Mouse (Mus musculus) kidney, adult 18-20 months (tissue): ENCODE measurements around the gene Auts2.
A peak's percentile ranks its signal among the peaks of the same experiment; 100 is the strongest.

ENCODE experiments used
- DNase-seq: peaks from one replicate; pipeline ENCODE4 v3.0.0; 2021

Gene Auts2

GRCm38 (mm10) chr5:132380261-132380660 lies 162.9 kb downstream of the Auts2 start:
- DNase-seq = no peak

DNA sequence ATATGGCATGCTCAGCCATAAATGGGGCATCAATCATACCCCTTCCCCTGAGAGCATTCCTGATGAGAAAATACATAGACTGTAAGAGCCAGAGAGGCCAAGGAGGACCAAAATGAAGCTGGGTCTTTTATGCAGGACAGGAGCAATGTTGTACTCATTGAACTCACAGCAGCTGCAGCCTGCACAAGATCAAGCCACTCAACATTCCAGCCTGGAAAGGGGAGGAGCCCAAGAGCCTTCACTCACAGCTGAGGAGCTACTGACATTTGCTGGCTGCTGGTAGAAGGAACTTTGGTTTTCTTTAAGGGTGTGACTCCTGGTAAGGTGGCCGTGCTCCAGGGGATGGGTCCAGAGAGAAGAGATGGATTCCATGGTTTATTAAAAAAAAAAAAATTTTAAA lies 164.2 kb downstream of the Auts2 start:
- no peak for DNase-seq

DNA sequence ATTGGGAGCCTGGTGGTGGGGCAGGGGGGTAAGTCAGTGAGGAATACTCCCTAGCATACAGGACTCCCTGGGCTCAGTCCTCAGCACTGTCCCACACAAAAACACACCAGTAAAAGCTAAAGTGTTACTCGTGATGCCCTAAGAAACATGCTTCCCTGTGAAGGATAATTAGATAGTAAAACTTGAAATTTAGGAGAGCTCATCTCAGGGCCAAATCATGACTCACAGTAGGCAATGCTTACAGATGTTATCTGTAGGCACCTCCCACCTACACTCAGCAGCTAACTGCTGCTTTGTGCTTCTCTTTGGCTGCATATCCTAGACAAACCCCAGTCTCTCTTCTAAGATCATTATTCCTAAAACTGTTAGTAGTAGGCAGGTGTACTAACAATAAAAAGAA lies 168.0 kb downstream of the Auts2 start:
- DNase-seq = no peak

- no peak for DNase-seq
These were observed 169.6 kb downstream of the Auts2 start for GRCm38 (mm10) chr5:132373471-132374075.

DNA sequence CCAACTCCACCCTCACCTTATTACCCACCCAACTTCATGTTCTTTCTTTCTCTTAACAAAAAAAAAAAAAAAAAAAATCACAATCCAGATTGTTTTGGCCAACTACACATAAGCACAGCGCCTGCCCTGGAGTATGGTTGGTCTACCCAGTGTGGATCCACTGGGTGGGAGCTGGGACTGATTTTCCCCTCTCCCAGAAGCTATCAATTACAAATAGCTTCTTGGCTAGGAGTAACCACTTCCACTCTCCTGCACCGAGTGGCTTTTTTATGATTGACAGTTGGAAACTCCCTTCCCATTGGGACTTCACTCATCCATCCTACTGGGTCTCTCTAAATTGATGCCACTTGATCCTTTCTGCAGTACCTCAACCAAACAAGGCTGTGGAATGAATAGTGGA lies 170.5 kb downstream of the Auts2 start:
- no peak for DNase-seq

DNA sequence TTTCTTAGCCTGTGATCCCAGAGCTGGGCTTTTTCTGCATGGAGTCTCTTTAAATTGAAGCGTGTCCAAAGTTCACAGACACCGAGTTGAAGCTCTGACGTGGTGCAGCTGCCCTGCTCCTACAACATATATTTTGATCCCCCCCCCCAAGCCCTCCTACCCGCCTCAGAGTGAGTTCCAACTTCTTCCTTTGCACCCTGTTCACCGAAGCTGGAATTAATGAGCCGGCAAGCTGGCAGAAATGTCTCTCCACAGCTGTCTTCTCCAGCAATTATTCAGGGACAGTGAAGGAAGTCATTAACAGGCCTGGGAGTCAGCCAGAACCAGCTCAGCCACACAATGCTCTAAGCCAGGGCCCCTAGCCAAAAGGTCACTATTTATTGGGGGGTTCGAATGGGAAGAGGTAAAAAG lies 174.5 kb downstream of the Auts2 start:
- DNase-seq = peak; percentile 26

DNA sequence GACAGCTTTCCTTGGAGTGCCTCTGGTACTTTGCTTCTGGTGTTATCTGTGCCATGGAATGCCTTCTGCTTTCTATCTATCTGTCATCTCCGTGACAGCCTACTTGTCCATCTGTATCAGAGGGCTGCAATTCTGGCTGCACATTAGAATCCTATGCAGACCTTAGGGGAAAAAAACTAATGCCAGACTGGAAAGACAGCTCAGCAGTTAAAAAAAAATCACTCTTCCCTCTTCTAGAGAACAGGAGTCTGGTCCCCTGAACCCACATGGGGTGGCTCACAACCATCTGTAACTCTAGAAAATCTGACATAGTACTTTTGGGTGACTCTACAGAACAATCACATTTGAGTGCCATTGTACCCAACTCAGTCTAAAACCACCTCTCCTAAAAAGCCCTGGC lies 181.9 kb downstream of the Auts2 start:
- no peak for DNase-seq

GRCm38 (mm10) chr5:132357726-132358125 lies 185.4 kb downstream of the Auts2 start:
- DNase-seq = no peak

DNA sequence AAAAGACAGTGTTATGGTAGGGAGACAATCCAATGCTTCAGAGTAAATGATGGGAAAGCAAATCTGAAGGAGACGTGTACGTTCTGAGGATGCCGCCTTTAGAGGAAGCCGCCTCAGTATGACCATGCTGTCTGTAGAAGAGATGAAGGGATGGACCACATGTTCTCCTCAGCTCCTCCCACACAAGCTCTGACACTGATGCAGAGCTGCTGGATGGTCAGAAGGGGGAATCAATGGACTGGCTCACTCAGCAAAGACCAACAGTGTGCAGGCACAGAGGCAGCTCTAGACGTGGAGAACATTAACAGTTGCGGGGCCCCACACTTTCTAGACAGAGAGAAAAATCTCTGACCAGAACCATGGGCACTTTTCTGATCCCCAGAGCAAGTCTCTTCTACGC lies 187.2 kb downstream of the Auts2 start:
- no peak for DNase-seq

- DNase-seq = no peak
These were observed 190.7 kb downstream of the Auts2 start for GRCm38 (mm10) chr5:132352437-132352836.

DNA sequence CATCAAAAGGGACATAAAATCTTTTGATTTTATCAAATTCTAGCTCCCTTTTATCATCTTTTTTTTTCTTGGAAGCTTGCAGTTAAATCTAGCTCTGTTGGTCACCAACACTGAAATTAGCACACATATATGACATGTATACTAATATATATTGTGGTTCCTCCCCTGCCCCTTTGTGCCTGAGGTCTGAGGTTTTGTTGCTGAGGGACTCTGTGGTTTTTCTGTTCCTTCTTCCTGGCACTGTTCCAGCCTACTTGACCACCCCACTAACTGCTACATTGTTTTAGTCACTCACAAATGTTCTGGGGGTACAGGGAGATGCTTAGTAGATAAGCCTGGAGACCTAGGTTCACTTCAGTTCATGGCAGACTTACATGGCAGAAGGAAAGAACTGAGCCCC lies 192.0 kb downstream of the Auts2 start:
- DNase-seq = no peak

DNA sequence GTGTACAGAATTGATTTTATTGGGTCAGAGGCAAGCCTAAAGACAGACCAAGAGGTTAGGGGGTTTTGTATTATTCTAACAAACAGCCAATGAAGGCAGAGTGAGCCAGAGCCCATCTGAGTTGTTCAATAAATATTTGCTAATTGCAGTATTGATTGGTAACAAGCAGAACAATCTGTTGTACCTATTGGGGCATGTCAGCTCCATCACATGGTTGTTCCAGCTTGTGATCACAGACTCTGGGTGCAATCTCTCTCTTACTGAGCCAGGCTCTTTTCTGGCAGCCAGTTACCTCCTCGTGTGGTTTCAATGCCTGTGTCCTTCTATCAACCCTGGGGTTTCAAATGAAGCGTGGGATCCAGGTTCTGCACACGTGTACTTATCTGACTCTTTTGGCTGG lies 201.8 kb downstream of the Auts2 start:
- no peak for DNase-seq

DNA sequence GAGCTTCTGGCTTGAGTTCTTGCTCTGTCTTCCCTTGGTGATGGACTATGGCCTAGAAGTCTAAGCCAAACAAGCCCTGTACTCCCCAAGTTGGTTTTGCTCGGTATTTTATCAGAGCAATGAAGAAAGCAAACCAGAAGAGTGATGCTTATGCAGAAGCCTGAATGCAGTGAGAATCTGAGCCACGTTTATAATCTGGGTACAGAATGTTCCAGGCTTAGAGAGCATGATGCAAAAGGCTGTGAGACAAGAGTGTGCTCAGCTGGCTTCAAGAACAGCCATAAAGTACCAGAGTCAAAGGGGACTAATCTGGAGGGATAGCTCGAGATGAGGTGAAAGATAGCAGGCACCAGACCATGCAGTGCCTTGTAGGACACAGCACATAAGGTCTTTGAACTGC lies 205.5 kb downstream of the Auts2 start:
- no peak for DNase-seq

- no peak for DNase-seq
These were observed 207.4 kb downstream of the Auts2 start for GRCm38 (mm10) chr5:132335719-132336118.

GRCm38 (mm10) chr5:132334796-132335195 lies 208.3 kb downstream of the Auts2 start:
- DNase-seq = no peak

DNA sequence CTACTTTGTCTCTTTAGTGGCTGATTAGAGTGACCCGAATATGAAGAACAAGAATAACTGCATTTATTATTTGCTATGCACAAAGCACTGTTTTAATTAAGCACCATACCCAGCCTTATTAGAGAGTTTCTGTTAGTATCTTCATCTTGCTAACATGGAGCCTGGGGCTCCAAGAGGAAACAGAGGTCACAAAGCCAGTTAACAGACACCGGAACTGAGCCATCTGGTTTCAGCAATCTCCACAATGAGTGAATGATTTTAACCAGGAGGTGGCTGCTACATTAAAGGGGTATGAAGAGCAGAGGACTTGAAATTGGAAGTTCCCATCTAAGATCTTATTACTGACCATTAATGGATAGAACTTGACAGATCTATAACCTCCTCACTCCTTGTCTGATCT lies 209.4 kb downstream of the Auts2 start:
- no peak for DNase-seq

GRCm38 (mm10) chr5:132332521-132332920 lies 210.6 kb downstream of the Auts2 start:
- no peak for DNase-seq

DNA sequence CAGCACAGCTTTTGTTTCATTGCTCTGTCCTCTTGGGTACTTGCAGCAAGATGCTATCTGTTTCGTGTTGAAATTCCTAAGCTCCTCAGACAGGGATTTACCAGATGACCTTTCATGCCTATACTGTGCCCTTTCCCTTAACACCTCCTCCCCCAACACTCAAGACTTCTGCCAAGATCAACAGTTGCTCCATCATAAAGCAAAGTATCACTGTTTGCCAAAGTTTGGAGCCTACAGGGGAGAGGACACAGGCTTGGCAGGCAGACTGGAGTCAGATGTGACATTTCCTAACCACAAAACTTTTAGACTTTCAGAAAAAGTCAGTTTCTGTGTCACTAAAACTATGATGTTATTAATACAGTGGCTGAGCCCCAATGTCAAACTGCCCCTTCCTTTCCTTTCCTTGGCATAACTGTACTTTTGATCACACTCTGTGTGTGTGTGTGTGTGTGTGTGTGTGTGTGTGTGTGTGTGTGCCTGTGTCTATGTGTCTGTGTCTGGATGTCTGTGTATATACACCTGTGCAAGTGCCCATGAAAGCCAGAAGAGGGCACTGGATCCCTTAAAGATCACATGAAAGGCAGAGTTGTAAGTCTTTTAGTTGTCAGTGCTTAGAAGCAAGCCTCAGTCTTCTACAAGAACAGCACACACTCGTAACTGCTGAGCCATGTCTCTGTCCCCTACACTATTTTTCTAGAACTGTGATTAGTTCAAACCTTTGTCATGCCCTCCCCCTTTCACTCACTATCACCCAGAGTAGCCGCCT lies 213.8 kb downstream of the Auts2 start:
- DNase-seq = no peak

DNA sequence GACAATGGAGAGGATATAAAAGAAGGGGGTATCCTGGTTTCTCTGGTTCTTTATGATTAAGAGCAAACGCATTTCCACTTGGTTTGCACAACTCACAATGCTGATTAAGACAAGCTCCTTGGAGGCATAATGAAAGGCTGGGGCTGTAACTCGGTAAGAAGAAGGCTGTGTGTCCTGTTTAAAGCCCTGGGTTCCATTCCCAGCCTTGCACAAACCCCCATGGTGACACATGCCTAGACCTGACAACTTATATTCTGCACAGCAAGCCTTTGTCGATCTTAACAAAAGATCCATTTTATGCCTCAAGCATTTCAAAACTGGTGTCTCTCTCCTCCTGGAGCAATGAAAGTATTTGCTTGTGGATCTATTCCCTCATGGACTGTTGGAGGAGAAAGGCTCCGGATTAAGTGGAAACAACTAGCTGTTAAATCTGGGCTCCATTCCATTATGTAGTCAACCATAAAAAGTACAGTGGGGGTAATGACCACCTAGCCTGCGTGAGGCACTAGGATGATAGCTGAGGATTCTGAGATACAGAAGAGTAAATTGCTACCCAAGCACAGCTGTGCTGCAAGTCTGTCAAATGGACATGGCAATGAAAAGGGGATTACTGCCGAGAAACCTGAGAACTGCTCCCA lies 218.8 kb downstream of the Auts2 start:
- no peak for DNase-seq

DNA sequence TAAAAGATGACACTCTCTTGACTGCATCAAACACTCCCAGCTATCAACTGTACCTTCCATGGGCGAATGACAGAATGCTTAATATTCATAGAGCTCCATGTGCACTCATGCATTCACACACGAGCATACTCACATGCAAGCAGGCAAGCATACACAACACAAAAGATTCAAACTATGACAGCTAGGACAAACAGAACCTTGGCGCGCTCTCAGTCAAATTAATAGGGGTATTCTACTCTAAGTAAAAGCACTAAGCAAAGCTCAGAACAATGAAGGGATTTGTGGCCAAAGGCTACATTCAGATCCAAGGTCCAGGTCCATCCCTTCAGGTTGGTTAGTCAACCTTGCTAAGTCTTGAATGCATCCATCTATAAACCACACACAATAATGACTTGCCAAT lies 219.5 kb downstream of the Auts2 start:
- no peak for DNase-seq

DNA sequence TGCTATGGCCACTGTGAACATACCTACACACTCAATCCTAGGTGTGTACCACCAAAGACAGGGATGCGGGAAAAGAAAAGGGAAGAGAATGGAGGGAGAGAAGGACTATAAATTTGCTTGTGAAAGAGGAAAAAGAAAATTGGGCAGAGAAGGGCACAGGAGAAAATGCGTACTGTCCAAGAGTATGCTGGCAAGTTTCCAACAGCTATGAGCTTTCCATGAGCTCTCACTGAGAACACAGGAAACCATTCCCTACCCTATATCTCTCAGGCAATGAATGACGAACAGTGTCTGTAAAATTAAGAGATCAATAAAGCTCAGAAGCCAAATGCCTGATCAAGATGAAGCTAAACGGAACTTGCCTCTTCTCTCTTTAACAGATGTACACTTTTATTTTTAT lies 220.2 kb downstream of the Auts2 start:
- DNase-seq = no peak

GRCm38 (mm10) chr5:132318026-132318765 lies 224.9 kb downstream of the Auts2 start:
- no peak for DNase-seq

- DNase-seq = no peak
These were observed 226.2 kb downstream of the Auts2 start for GRCm38 (mm10) chr5:132316897-132317296.

DNA sequence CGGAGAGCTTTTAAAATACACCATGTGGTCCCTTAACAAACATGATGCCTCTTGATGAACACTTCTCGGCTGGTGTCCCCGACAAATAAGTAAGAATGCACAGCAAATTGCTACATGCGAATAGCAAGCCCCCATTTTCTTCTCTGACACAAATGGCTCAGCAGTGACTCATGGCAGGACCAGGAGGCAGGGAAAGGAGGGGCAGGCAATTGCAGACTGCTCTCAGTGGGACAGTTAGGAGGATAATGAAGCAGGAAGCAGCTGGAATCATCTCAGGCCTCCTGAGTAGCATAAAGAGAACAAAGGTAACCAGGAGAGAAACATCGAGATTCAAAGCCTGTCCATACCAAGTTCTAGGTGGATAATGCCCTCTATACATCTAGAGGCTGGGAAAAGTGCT lies 228.8 kb downstream of the Auts2 start:
- no peak for DNase-seq
